In the genomic region with DNA sequence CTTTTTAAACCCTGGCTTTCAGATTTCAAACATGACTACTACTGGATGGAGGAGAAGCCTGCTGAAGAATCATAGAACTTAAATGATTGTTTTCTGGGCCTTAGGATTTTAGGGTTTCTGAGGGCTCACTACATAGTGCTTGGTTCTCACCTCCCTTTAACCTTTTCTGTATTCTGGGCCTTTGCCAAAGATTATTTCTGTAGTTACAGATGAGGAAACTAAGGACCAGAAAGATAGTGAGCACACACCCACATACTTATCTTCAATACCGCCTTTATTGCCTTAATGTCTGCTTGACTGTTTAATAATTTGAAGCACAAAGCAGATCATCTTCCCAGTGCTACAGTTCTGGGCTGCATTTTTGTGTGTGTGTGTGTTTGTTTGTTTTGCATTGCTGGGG, we compare ENCODE assay signal across 10 mouse cellular contexts. TPM values are rescaled to one million over a fixed set of nuclear protein-coding genes. Genes with fewer than 3 reads are reported as not detected.
A peak's percentile ranks its signal among the peaks of the same experiment; 100 is the strongest.
DNase-seq lines count a peak whose midpoint lies in the region; ATAC-seq and TF ChIP-seq lines count a peak whose summit lies in the region.
"Had no signal": no experiment of that assay in that cellular context is flagged by ENCODE, and none has a peak within 500 bp of the region (broad histone marks: within the 10 kb centered on the region; RNA-seq: fewer than 3 reads in every experiment).

No protein-coding gene starts in this region.

- no peak overlapping the region for H3ac ChIP-seq in myocyte (ENCODE audit: control insufficient read depth, insufficient read length)

- peak overlapping the region; percentile 100 for H3K9ac ChIP-seq in kidney, postnatal 0 days (ENCODE audit: low read depth, low read length)
- H3K9ac ChIP-seq in intestine, embryonic 15.5 days = peak overlapping the region; percentile 97; the same call in 1 of the 2 replicates

- H3K27ac ChIP-seq in kidney, postnatal 0 days = no peak overlapping the region
- no peak overlapping the region for H3K27ac ChIP-seq in cortical plate, adult 2 months (ENCODE audit: insufficient read depth, low read length)
- H3K27ac ChIP-seq in intestine, embryonic 15.5 days = peak overlapping the region; percentile 98; the same call in 1 of the 2 replicates

- no peaks in the 10 kb centered on the region for H3K36me3 ChIP-seq in kidney, postnatal 0 days (ENCODE audit: insufficient read depth, low read length)
- no peaks in the 10 kb centered on the region for H3K36me3 ChIP-seq in intestine, embryonic 15.5 days
- peaks cover 4% of the 10 kb centered on the region for H3K36me3 ChIP-seq in myocyte (ENCODE audit: control insufficient read depth, insufficient read depth)

- H3K4me1 ChIP-seq in kidney, postnatal 0 days (replicated peaks; ENCODE audit: insufficient read depth, low read length) = peaks cover 10% of the 10 kb centered on the region
- H3K4me1 ChIP-seq in cortical plate, adult 2 months (ENCODE audit: control insufficient read depth, insufficient read depth, low read length) = peaks cover 2% of the 10 kb centered on the region; the same call in 1 of the 2 replicates
- peaks cover 5% of the 10 kb centered on the region; the same call in 1 of the 2 replicates for H3K4me1 ChIP-seq in intestine, embryonic 15.5 days (replicated peaks)

- no peak for TF ChIP-seq POLR2A in cortical plate, adult 2 months (IDR thresholded peaks at IDR 0.05; ENCODE audit: extremely low read depth, insufficient read depth, low read length)
- no peak for TF ChIP-seq POLR2A in myocyte (IDR thresholded peaks at IDR 0.05; ENCODE audit: insufficient read length, low read depth)

- no peak for ATAC-seq in kidney, postnatal 0 days (replicated peaks; ENCODE audit: low FRiP score, low read depth)
- no peak for ATAC-seq in intestine, embryonic 15.5 days
- ATAC-seq: activated CD4-positive, CD25-positive, alpha-beta regulatory T cell, adult 4 months had no signal

- peak overlapping the region; percentile 94 for H3K4me3 ChIP-seq in kidney, postnatal 0 days (replicated peaks; ENCODE audit: low read depth, low read length)
- H3K4me3 ChIP-seq in cortical plate, adult 2 months (ENCODE audit: insufficient read depth, low read length) = peak overlapping the region; percentile 74
- H3K4me3 ChIP-seq in intestine, embryonic 15.5 days (replicated peaks) = peak overlapping the region; percentile 90
- peak overlapping the region; percentile 46 for H3K4me3 ChIP-seq in myocyte

- no peak for TF ChIP-seq CTCF in kidney, postnatal 0 days (IDR thresholded peaks at IDR 0.05; ENCODE audit: low read depth)
- no peak for TF ChIP-seq CTCF in cortical plate, adult 2 months (IDR thresholded peaks at IDR 0.05; ENCODE audit: extremely low read depth, insufficient read depth, low read length)

- no peaks in the 10 kb centered on the region for H3K9me3 ChIP-seq in kidney, postnatal 0 days (replicated peaks; ENCODE audit: low read length)
- H3K9me3 ChIP-seq in intestine, embryonic 15.5 days = no peaks in the 10 kb centered on the region

- peak overlapping the region; percentile 88 for H3K4me2 ChIP-seq in kidney, postnatal 0 days (ENCODE audit: low read length)
- H3K4me2 ChIP-seq in intestine, embryonic 15.5 days (replicated peaks) = peak overlapping the region; percentile 59
- H3K4me2 ChIP-seq in myocyte (ENCODE audit: low read depth) = peak overlapping the region; percentile 91

- H3K79me2 ChIP-seq in myocyte (ENCODE audit: control insufficient read depth, insufficient read depth) = peaks cover 58% of the 10 kb centered on the region

- WGBS in kidney, postnatal 0 days = 32% methylated on average over 1 of the region's 1 CpGs
- WGBS in intestine, embryonic 15.5 days = 9% methylated on average over 1 of the region's 1 CpGs

- H3K27me3 ChIP-seq in kidney, postnatal 0 days (ENCODE audit: insufficient read depth, low read length) = no peaks in the 10 kb centered on the region
- no peaks in the 10 kb centered on the region for H3K27me3 ChIP-seq in intestine, embryonic 15.5 days (replicated peaks)
- H3K27me3 ChIP-seq in myocyte (ENCODE audit: control insufficient read depth, insufficient read depth, insufficient read length) = no peaks in the 10 kb centered on the region

- DNase-seq in kidney, postnatal 0 days (ENCODE audit: low spot score) = no peak
- DNase-seq in kidney, postnatal 10 days = no peak
- DNase-seq in natural killer cell, adult 2 months (ENCODE audit: low spot score in 2 of 2) = no peak
- DNase-seq in spleen, postnatal 14 days (ENCODE audit: low spot score in 2 of 2) = no peak
- DNase-seq in cerebellum, postnatal 14 days = no peak
- DNase-seq: left cerebral cortex, postnatal 4 days had no signal

TF ChIP-seq in myocyte, 11 proteins besides CTCF, POLR2A, EP300 and RAD21:
- no peak for TF ChIP-seq MAX (IDR thresholded peaks at IDR 0.05; ENCODE audit: low read depth)
- TF ChIP-seq USF1 (IDR thresholded peaks at IDR 0.05; ENCODE audit: low read depth) = no peak
- TF ChIP-seq TCF3 (IDR thresholded peaks at IDR 0.05; ENCODE audit: insufficient read length, low read depth) = no peak
- no peak for TF ChIP-seq E2F4 (IDR thresholded peaks at IDR 0.05; ENCODE audit: insufficient read depth)
- no peak for TF ChIP-seq REST (IDR thresholded peaks at IDR 0.05; ENCODE audit: insufficient read depth, insufficient read length)
- no peak for TF ChIP-seq POLR2AphosphoS2 (IDR thresholded peaks at IDR 0.05; ENCODE audit: insufficient read length, low read depth)
- no peak for TF ChIP-seq MYOG (IDR thresholded peaks at IDR 0.05; ENCODE audit: control insufficient read depth in 1 of 3, insufficient read depth in 1 of 3, insufficient read length in 2 of 3, low read depth in 2 of 3)
- TF ChIP-seq MYOD1 (IDR thresholded peaks at IDR 0.05; ENCODE audit: control insufficient read depth in 1 of 3, insufficient read length in 2 of 3, low read depth in 2 of 3) = no peak
- TF ChIP-seq CEBPB (IDR thresholded peaks at IDR 0.05; ENCODE audit: insufficient read depth, poor library complexity, severe bottlenecking) = no peak
- TF ChIP-seq SRF (IDR thresholded peaks at IDR 0.05; ENCODE audit: control insufficient read depth, insufficient read length, low read depth) = no peak
- no peak for TF ChIP-seq TCF12 (IDR thresholded peaks at IDR 0.05; ENCODE audit: insufficient read depth, poor library complexity, severe bottlenecking)

RNA-seq across cellular contexts. Expression of a gene that starts 5.2 kb away (rescaled TPM):
- 52.6 and 53.5 TPM in 2 replicates for polyA plus RNA-seq in kidney, postnatal 0 days (2015; fragmentation: Nextera tagmentation; extraction: Ambion mirVana)
- polyA plus RNA-seq in cortical plate, adult 2 months (2012; rRNA removed) = 187 and 197 TPM in 2 replicates
- 54.7 and 56.5 TPM in 2 replicates for polyA plus RNA-seq in intestine, embryonic 15.5 days (2015; fragmentation: Nextera tagmentation; extraction: Ambion mirVana)
- polyA plus RNA-seq in myocyte (2012; fragmentation: generic; extraction: Trizol) = 126 TPM
